Mouse (Mus musculus) CH12.LX (cell line): ENCODE measurements around the gene Inpp5b.

Experiments
- BHLHE40 ChIP-seq: IDR thresholded peaks from 2 replicates; pipeline ENCODE4 v1.6.1; 2011; ENCODE audit warnings: mild to moderate bottlenecking, low read depth, low read length, improper control_type of control experiment
- CTCF ChIP-seq, 2 experiments: IDR thresholded peaks in 1 of 2; conservative IDR thresholded peaks in 1 of 2; 2 replicates each; pipeline ENCODE4 v1.5.1; 2011 to 2012; ENCODE audit warnings: low read depth in 2 of 2, low read length in 2 of 2, improper control_type of control experiment in 1 of 2, inconsistent platforms in 1 of 2, mild to moderate bottlenecking in 1 of 2, moderate library complexity in 1 of 2
- EP300 ChIP-seq: IDR thresholded peaks from 2 replicates; pipeline ENCODE4 v1.6.1; 2011; ENCODE audit warnings: low read length, improper control_type of control experiment
- JUND ChIP-seq: conservative IDR thresholded peaks from 2 replicates; pipeline ENCODE4 v1.6.1; 2011; ENCODE audit warnings: low read depth, low read length, improper control_type of control experiment
- MAFK ChIP-seq: IDR thresholded peaks from 2 replicates; pipeline ENCODE4 v1.6.1; 2011; ENCODE audit warnings: low read length, improper control_type of control experiment; ENCODE audit not compliant: insufficient replicate concordance
- MXI1 ChIP-seq: IDR thresholded peaks from 2 replicates; pipeline ENCODE4 v1.6.1; 2011; ENCODE audit warnings: mild to moderate bottlenecking, low read depth, low read length, improper control_type of control experiment
- POLR2A ChIP-seq: IDR thresholded peaks from 2 replicates; pipeline ENCODE4 v1.6.1; 2011; ENCODE audit warnings: low read depth, mild to moderate bottlenecking, improper control_type of control experiment, low read length
- RCOR1 ChIP-seq: conservative IDR thresholded peaks from 2 replicates; pipeline ENCODE4 v1.6.1; 2012; ENCODE audit warnings: low read depth, mild to moderate bottlenecking, inconsistent platforms, low read length, improper control_type of control experiment
- USF1 ChIP-seq: IDR thresholded peaks from 2 replicates; pipeline ENCODE4 v1.6.1; 2014; ENCODE audit warnings: low read depth, mild to moderate bottlenecking, inconsistent platforms, low read length, improper control_type of control experiment

- TF ChIP-seq EP300 (no peak), POLR2A (no peak), BHLHE40 (no peak), MAFK (no peak), CTCF (conservative IDR thresholded peaks at IDR 0.05 in 1 of 2, IDR thresholded peaks at IDR 0.05 in 1 of 2; ENCODE audit: low read depth in 2 of 2, low read length in 2 of 2) (no peak), MXI1 (no peak), USF1 (no peak), RCOR1 (no peak), JUND (no peak)
Observed at GRCm38 (mm10) chr4:124719101-124719500, 22.5 kb upstream of the Inpp5b start.
